Mouse (Mus musculus) kidney, postnatal 25 days (tissue): ENCODE measurements around the gene Dab1.

Experiments
- DNase-seq, 2 experiments: peaks; one replicate each; pipeline ENCODE4 v3.0.0; 2021; ENCODE audit warnings: mixed read lengths in 2 of 2

The Dab1 gene

DNA sequence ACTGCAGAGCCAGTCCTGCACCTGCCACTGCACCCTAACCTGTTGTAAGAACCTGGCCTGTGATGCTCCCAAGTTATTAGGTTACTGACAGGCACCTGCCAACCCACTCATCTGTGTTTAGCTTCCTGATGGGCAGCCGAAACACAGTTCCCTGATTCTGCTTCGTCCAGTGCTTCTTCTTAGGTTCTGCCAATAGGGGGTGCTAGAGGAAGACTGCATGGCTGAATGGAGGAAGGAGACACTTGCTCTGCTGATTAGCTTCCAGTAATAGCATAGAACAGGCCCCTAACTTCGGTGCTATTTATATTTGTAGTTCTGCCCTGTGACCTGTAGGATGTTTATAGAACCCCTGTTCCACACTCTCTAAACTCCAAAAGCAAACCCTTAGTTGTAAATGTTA, 83.0 kb downstream of the Dab1 start:
- peak in 1 of 2 experiments; percentile 5 for DNase-seq

DNA sequence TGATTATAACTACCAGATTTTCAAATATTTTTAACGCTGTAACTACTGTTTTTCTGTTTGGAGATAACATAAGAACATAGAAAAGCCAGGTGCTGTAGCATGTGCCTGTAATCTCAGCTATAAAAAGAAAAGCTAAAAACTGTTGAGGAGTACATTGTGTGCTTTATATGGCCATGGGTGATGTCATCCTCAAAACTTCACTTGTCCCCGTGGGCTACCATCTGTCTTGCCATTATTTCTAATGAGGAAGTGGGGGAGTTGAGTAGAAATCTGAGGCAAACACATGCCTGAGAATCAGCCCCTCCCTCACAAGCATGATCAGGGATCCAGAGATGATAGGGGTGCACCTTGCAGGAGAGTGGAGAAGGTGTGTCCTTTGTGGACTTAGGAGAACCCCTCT, 85.3 kb downstream of the Dab1 start:
- no peak for DNase-seq

DNA sequence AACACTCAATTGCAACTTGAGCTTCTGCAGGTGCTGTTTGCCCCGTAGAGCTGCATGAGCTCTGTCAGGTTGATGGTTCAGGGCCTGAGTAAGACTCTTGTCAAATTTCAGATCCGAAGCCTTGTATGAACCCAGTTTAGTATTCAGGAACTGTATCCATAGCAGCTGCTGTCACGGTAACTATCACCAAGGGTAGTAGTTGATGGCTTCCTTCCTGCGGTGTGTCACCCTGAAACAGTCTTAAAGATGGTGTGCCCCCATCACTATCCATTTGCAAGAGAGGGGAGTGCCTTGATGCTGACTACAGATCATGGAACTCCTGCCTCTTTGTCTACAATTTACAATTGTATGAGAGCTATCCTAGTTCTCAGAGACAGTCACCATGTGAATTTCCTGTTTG, 87.3 kb downstream of the Dab1 start:
- DNase-seq: no peak

DNA sequence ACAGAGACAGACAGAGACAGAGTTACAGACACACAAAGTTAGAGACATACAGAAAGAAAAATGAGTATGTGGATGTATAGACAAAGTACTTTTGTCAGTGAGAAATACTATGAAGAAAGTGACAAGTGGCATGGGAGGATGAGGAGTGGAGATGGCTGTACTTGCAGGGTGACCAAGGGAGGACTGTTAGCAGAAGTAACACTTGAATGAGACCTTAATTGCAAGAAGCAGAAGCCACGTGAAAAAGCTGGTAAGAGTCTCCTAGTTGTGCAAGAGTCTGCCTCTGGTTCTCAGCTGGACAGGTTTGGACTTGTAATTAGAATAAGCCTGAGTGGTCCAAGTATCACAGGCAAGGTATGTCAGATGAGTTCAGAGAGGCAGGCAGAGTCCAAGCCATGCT, 88.0 kb downstream of the Dab1 start:
- no peak for DNase-seq

DNA sequence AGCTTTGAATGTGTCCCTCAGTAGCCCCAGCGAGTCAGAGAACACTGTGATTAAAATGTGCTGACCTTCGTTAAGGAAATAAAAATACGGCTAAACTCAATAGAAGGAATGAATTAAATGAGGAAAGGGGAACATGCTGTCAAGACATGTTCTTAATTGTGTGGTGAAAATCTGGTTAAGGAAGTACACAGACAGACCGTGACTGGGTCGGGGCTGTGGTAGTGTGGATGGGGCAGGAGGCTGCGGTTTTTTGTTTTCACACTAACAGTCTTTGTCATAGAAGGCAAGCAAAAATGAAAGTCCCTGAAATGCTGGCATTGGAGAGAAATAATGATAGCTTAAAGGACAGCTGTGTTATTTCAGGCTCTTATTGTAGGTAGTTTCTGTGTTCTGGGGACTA, 92.2 kb downstream of the Dab1 start:
- no peak for DNase-seq

GRCm38 (mm10) chr4:103713921-103714320, 94.8 kb downstream of the Dab1 start:
- DNase-seq: no peak

DNA sequence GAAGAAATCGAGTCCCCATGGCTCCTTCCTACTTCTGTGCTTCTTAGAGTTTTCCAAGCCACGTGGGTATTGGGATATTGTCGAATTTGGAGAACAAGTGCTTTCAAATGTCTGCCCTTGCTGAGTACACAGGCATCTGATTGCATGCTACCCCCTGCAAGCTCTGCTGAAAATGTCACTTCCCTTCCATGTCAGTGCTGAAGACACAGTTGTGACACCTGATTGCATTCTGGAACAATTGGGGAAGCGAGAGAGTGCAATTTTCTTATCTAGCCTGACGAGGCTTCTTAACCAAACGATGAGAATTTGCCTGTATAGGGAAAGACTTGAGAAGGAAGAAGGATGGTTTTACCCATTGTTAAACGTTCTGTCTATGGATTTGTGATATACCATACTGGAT, 95.8 kb downstream of the Dab1 start:
- DNase-seq: no peak

DNA sequence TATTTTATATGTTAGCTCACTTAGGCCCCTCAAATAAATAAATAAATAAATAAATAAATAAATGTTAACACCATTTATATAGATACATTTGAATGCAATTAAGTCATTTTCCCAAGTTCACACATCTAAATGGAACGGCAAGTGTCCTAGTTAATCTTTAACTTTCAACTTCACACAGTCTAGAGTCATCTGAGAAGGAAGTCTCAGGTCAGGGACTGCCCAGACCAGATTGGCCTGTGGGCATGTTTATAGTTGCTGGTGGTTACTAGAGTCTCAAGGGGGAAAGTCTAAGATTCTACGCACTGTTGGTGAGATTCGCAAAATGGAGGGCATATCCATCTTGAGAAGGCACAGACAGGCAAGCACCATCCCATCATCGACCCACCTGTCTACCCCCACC, 96.4 kb downstream of the Dab1 start:
- no peak for DNase-seq

- DNase-seq: no peak
These were observed 103.6 kb downstream of the Dab1 start for GRCm38 (mm10) chr4:103722738-103723137.

- DNase-seq: no peak
These were observed 107.3 kb downstream of the Dab1 start for GRCm38 (mm10) chr4:103726486-103726885.

DNA sequence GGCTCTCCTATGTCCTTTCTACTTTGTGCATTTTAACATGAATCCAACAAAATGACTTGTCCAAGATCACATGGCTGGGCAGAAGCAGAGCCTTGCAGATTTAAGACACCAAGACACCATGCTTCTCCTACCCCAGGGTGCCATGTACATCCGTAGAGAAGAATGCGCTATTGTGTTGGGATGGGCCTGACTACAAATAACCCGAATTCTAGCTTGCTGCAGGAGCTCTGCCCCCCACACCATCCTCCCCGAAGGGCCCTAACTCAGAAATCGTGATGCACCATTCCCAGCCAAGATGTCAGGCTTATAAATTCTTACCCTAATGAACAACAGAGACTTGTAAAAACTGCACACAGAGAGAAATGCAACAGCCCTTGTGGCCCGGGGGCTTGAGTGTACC, 118.0 kb downstream of the Dab1 start:
- DNase-seq: no peak

- DNase-seq: no peak
These were observed 132.2 kb downstream of the Dab1 start for GRCm38 (mm10) chr4:103751249-103751855.

GRCm38 (mm10) chr4:103754561-103754960, 135.4 kb downstream of the Dab1 start:
- no peak for DNase-seq

DNA sequence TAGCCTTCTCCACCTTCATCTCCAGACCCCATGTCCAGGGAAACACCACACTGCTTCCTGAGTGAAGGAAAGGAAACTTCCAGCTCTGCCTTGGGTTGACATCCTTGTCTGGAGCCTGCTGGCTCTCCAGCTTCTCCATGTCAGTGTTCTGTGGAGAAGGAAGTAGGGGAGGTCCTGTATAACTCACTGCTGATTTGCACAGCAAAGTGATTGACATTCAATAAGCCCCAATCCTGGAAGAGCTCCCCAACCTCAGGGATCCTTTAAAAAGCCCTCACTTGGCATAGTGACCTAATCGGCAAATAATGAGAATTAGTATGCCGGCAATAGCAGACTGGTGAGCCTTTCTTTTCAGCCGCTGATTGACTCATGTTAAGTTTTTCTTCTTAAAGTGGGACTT, 138.1 kb downstream of the Dab1 start:
- no peak for DNase-seq

DNA sequence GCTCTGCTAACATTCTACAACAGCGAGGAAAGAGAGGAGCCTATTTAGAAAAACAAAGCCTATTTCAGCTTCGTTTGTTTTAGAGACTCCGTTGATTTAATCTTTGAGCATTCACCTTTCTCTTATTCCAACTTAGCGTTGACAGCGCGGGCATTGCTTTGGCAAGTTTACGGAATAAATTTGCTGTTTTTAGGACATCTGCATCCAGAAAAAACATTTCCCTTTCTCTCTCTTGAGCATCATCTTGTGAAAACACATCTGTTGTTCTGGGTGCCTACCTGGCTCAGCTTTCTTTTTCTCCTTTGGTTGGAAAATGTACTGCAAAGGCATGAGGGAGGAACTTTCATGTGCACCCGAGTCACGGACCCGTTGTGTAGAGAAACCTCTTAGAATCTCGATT, 143.3 kb downstream of the Dab1 start:
- no peak for DNase-seq

- DNase-seq: no peak
These were observed 156.6 kb downstream of the Dab1 start for GRCm38 (mm10) chr4:103775712-103776111.

DNA sequence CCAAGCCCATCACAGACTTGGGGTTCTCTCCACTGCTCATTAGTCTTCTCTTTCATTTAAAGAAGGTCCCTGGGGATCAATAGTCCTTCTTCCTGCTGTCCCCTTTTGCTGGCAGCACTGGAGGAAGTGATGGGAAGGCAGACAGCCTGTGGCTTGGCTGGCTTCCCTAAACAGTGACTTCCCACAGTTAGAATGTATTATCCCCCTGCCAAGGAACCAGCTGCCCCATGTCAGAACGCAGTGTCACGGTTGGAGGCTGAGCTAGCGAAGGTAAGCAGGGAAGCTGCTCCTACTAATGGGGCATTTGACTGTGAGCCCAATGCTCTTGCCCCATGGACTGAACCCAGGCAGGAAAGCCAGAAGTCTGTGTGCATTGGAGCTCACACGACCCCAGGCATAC, 162.2 kb downstream of the Dab1 start:
- peak; percentile 71 to 77 for DNase-seq

- no peak for DNase-seq
These were observed 164.5 kb downstream of the Dab1 start for GRCm38 (mm10) chr4:103783561-103784247.

DNA sequence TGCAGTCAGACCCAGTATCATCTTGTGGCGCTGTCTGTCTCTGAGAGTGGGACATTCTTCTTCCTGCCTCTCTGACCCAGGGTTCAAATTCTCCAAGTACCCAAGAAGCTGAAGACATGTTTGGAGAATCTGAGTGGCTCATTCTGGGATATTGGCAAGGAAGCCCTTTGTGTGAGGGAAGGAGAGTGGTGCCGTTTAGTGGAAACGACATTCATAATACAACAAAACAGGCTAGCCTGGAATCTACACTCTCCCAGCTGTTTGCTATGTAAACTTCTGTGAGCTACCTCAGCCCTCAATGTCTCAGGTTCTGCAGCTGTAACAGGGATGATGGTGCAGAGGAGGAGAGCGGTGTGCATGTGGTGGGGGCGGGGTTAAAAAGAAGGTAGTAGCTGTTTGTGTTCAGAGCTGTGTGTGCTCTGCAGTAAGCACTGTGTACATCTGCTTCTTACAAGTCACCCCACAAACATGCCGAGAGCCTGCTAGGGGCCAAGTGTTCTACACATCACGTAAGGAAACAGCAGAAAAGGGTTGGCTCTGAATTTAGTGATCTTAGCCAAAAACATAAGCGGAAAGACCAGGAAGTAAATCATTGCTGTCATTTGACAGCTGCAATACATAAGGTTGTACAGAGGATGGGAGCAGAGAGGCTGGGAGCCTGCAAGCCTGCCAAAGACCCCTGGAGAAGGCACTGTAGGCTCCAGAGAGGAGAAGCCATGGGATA, 174.6 kb downstream of the Dab1 start:
- no peak for DNase-seq

GRCm38 (mm10) chr4:103796416-103796815, 177.3 kb downstream of the Dab1 start:
- no peak for DNase-seq

- no peak for DNase-seq
These were observed 183.3 kb downstream of the Dab1 start for GRCm38 (mm10) chr4:103802439-103802838.

GRCm38 (mm10) chr4:103804461-103804860, 185.3 kb downstream of the Dab1 start:
- no peak for DNase-seq

- DNase-seq: no peak
These were observed 203.5 kb downstream of the Dab1 start for GRCm38 (mm10) chr4:103822669-103823068.

DNA sequence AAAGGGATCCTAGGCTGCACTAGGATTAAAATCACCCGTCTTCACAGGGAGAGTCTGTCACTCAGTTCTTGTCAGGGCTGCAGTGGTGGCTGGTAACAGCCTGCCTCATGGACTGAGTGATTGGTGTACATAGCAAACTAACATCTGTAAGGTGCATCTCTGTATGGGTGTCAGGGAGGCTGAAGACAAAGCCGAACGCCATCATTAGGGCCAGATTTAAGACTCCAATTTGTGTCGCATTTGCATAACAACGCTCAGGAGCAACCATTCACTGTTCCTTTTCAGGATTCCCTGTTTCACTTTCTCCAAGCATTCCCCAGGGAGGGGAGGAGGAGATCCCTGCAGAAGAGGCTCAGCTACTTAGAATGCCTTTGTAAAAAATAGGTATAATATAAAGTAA, 219.2 kb downstream of the Dab1 start:
- DNase-seq: no peak
